Mouse (Mus musculus) CH12.LX (cell line): ENCODE results near the gene Ccdc146. TPM values are rescaled to one million over a fixed set of nuclear protein-coding genes. Genes with fewer than 3 reads are reported as not detected.
A peak's percentile ranks its signal among the peaks of the same experiment; 100 is the strongest.

Source experiments
- DNase-seq: peaks from one replicate; pipeline ENCODE4 v3.0.0-alpha.2; 2013; ENCODE audit errors: extremely low read depth
- H3K27ac ChIP-seq: 2 replicates; pipeline ENCODE4 v1.5.1; 2012; ENCODE audit warnings: low read depth, mild to moderate bottlenecking, control low read depth, moderate library complexity; ENCODE audit not compliant: insufficient read depth
- H3K27me3 ChIP-seq: replicated peaks from 2 replicates; pipeline ENCODE3; 2012; ENCODE audit warnings: inconsistent platforms
- H3K36me3 ChIP-seq, 2 experiments: replicated peaks in 1 of 2; 2 replicates each; pipeline versions ENCODE3 to v1.6.1; 2012; ENCODE audit warnings: inconsistent platforms in 1 of 2, low read length in 1 of 2, mild to moderate bottlenecking in 1 of 2, mixed read lengths in 1 of 2, moderate library complexity in 1 of 2; ENCODE audit not compliant: control insufficient read depth in 1 of 2, insufficient read depth in 1 of 2
- H3K4me1 ChIP-seq, 2 experiments: 2 replicates each; pipeline ENCODE4 v1.6.1; 2012; ENCODE audit warnings: inconsistent platforms in 1 of 2, moderate library complexity in 1 of 2; ENCODE audit not compliant: insufficient read depth in 2 of 2, control insufficient read depth in 1 of 2
- H3K4me2 ChIP-seq: 2 replicates; pipeline ENCODE4 v1.6.1; 2012; ENCODE audit warnings: low read depth, mild to moderate bottlenecking, control low read depth; ENCODE audit not compliant: poor library complexity, insufficient read depth, severe bottlenecking
- H3K4me3 ChIP-seq, 3 experiments: fragments of 150-350 bp in 1 of 3; sonication (generic) in 1 of 3; replicated peaks in 1 of 3; 2 replicates each; pipeline versions ENCODE3 to v1.5.1; 2011 to 2012; ENCODE audit warnings: low read depth in 2 of 3, low read length in 2 of 3, mild to moderate bottlenecking in 2 of 3, moderate library complexity in 2 of 3, control low read depth in 1 of 3, improper control_type of control experiment in 1 of 3, inconsistent platforms in 1 of 3, mixed read lengths in 1 of 3; ENCODE audit not compliant: poor library complexity in 1 of 3
- H3K79me2 ChIP-seq: replicated peaks from 2 replicates; pipeline ENCODE4 v1.6.1; 2012; ENCODE audit warnings: mild to moderate bottlenecking, moderate library complexity; ENCODE audit not compliant: control insufficient read depth, poor library complexity, insufficient read depth, severe bottlenecking; ENCODE audit errors: extremely low read depth
- H3K9ac ChIP-seq: 2 replicates; pipeline ENCODE4 v1.6.1; 2012; ENCODE audit warnings: low read depth, mild to moderate bottlenecking, control low read depth, moderate library complexity; ENCODE audit not compliant: insufficient read depth
- H3K9me3 ChIP-seq: replicated peaks from 2 replicates; pipeline ENCODE3; 2012; ENCODE audit warnings: low read length, inconsistent platforms, mixed read lengths
- BHLHE40 ChIP-seq: IDR thresholded peaks from 2 replicates; pipeline ENCODE4 v1.6.1; 2011; ENCODE audit warnings: mild to moderate bottlenecking, low read depth, low read length, improper control_type of control experiment
- CTCF ChIP-seq, 2 experiments: IDR thresholded peaks in 1 of 2; conservative IDR thresholded peaks in 1 of 2; 2 replicates each; pipeline ENCODE4 v1.5.1; 2011 to 2012; ENCODE audit warnings: low read depth in 2 of 2, low read length in 2 of 2, improper control_type of control experiment in 1 of 2, inconsistent platforms in 1 of 2, mild to moderate bottlenecking in 1 of 2, moderate library complexity in 1 of 2
- E2F4 ChIP-seq: IDR thresholded peaks from 2 replicates; pipeline ENCODE4 v1.6.1; 2011; ENCODE audit warnings: low read depth, low read length, improper control_type of control experiment; ENCODE audit not compliant: insufficient replicate concordance
- ELF1 ChIP-seq: IDR thresholded peaks from 2 replicates; pipeline ENCODE4 v1.6.1; 2014; ENCODE audit warnings: low read depth, mild to moderate bottlenecking, inconsistent platforms, low read length, improper control_type of control experiment
- EP300 ChIP-seq: IDR thresholded peaks from 2 replicates; pipeline ENCODE4 v1.6.1; 2011; ENCODE audit warnings: low read length, improper control_type of control experiment
- IRF4 ChIP-seq: IDR thresholded peaks from 2 replicates; pipeline ENCODE4 v1.6.1; 2014; ENCODE audit warnings: low read depth, mild to moderate bottlenecking, inconsistent platforms, low read length, improper control_type of control experiment
- KAT2A ChIP-seq: IDR thresholded peaks from 2 replicates; pipeline ENCODE4 v1.6.1; 2012; ENCODE audit warnings: low read length, improper control_type of control experiment, inconsistent platforms; ENCODE audit not compliant: insufficient replicate concordance
- MAFK ChIP-seq: IDR thresholded peaks from 2 replicates; pipeline ENCODE4 v1.6.1; 2011; ENCODE audit warnings: low read length, improper control_type of control experiment; ENCODE audit not compliant: insufficient replicate concordance
- MAX ChIP-seq: IDR thresholded peaks from 2 replicates; pipeline ENCODE4 v1.6.1; 2011; ENCODE audit warnings: low read length, improper control_type of control experiment
- MAZ ChIP-seq: IDR thresholded peaks from 2 replicates; pipeline ENCODE4 v1.6.1; 2012; ENCODE audit warnings: low read depth, mild to moderate bottlenecking, inconsistent platforms, low read length, improper control_type of control experiment, moderate library complexity
- MEF2A ChIP-seq: IDR thresholded peaks from 2 replicates; pipeline ENCODE4 v1.6.1; 2014; ENCODE audit warnings: low read depth, mild to moderate bottlenecking, inconsistent platforms, low read length, improper control_type of control experiment, borderline replicate concordance
- MXI1 ChIP-seq: IDR thresholded peaks from 2 replicates; pipeline ENCODE4 v1.6.1; 2011; ENCODE audit warnings: mild to moderate bottlenecking, low read depth, low read length, improper control_type of control experiment
- MYC ChIP-seq: IDR thresholded peaks from 2 replicates; pipeline ENCODE4 v1.6.1; 2011; ENCODE audit warnings: low read depth, mild to moderate bottlenecking, improper control_type of control experiment, low read length
- NELFE ChIP-seq: IDR thresholded peaks from 2 replicates; pipeline ENCODE4 v1.6.1; 2011; ENCODE audit warnings: low read depth, low read length, improper control_type of control experiment
- NRF1 ChIP-seq: IDR thresholded peaks from 2 replicates; pipeline ENCODE4 v1.6.1; 2014; ENCODE audit warnings: low read depth, mild to moderate bottlenecking, inconsistent platforms, low read length, improper control_type of control experiment, moderate library complexity
- RAD21 ChIP-seq: IDR thresholded peaks from 2 replicates; pipeline ENCODE4 v1.6.1; 2011; ENCODE audit warnings: low read depth, mild to moderate bottlenecking, low read length, improper control_type of control experiment, moderate library complexity
- SIN3A ChIP-seq: IDR thresholded peaks from 2 replicates; pipeline ENCODE4 v1.6.1; 2012; ENCODE audit warnings: low read length, improper control_type of control experiment, inconsistent platforms
- SMC3 ChIP-seq: IDR thresholded peaks from 2 replicates; pipeline ENCODE4 v1.6.1; 2011; ENCODE audit warnings: low read depth, low read length, improper control_type of control experiment
- TCF12 ChIP-seq: IDR thresholded peaks from 2 replicates; pipeline ENCODE4 v1.6.1; 2014; ENCODE audit warnings: low read depth, mild to moderate bottlenecking, inconsistent platforms, low read length, improper control_type of control experiment
- UBTF ChIP-seq: IDR thresholded peaks from 2 replicates; pipeline ENCODE4 v1.6.1; 2012; ENCODE audit warnings: low read depth, mild to moderate bottlenecking, inconsistent platforms, low read length, improper control_type of control experiment, moderate library complexity
- USF1 ChIP-seq: IDR thresholded peaks from 2 replicates; pipeline ENCODE4 v1.6.1; 2014; ENCODE audit warnings: low read depth, mild to moderate bottlenecking, inconsistent platforms, low read length, improper control_type of control experiment
- USF2 ChIP-seq: conservative IDR thresholded peaks from 2 replicates; pipeline ENCODE4 v1.6.1; 2011; ENCODE audit warnings: low read depth, low read length, improper control_type of control experiment
- ZNF384 ChIP-seq: IDR thresholded peaks from 2 replicates; pipeline ENCODE4 v1.6.1; 2012; ENCODE audit warnings: low read depth, low read length, improper control_type of control experiment, inconsistent platforms
- dilution Hi-C: fragments of 300-500 bp; cut with MboI; formaldehyde crosslinking; loops from 2 replicates; pipeline ENCODE4 v1.14.3; 2020; ENCODE audit warnings: low sequenced_read_pairs; ENCODE audit not compliant: extremely low pct_unique_long_range_greater_than_20kb, extremely low pct_ligation_motif_present
- in situ Hi-C: fragments of 300-500 bp; cut with MboI; formaldehyde crosslinking; loops from 3 replicates; pipeline ENCODE4 v1.14.3; 2019; ENCODE audit warnings: low sequenced_read_pairs, low pct_ligation_motif_present, low pct_unique_long_range_greater_than_20kb, mixed read lengths
- polyA plus RNA-seq: library from polyadenylated mRNA; unstranded; fragments of >175 nt; gene quantifications from 2 replicates; pipeline ENCODE4 v1.2.1, GENCODE M21; 2012; ENCODE audit warnings: low read depth; ENCODE audit not compliant: insufficient read length
- total RNA-seq, 2 experiments: library from RNA; depleted of rRNA; stranded (reverse); fragments of 300-350 nt in 1 of 2; fragments of >200 nt in 1 of 2; gene quantifications; 2 replicates each; pipeline ENCODE4 v1.2.3; 2012 to 2014

Gene Ccdc146
- total and polyA plus RNA-seq, 3 experiments = 0.17 to 0.21 TPM; not detected in 1

DNA sequence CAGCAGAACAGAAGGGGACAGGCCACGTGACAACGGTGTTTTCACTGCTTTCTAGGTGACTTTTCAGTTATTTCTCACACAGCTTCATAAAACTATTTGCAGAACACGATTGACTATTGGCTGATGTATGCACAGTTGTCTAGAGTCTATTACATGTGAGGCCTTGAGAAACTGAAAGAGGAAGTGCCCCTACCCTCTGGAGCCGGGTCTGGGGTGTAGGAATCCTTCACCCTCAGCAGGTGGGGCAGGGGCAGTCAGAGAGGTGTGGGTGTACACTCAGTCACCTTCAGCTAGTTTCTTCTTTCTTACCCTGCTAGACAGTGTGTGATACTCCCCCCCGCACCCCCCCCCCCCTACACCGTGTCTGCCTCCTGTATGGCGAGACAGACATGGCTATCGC, 128.8 kb downstream of the Ccdc146 start:
- DNase-seq = peak; percentile 51
- no peaks in the 10 kb centered on the region for H3K27me3 ChIP-seq
- H3K27ac ChIP-seq = no peak overlapping the region
- no peaks in the 10 kb centered on the region for H3K79me2 ChIP-seq
- in situ Hi-C loops (no loop called here), dilution Hi-C loops (no loop called here)
- H3K36me3 ChIP-seq = peaks cover 0 to 4% of the 10 kb centered on the region in 2 experiments
- TF ChIP-seq EP300 (peak; percentile 45; the same call in 1 of the 2 replicates), RAD21 (no peak), MAZ (peak; percentile 49; the same call in 1 of the 2 replicates), IRF4 (peak; percentile 48; the same call in 1 of the 2 replicates), BHLHE40 (0 out of 2 replicates have a peak, but pooled peaks have one; percentile 41), TCF12 (0 out of 2 replicates have a peak, but pooled peaks have one; percentile 24), ELF1 (peak; percentile 46; the same call in 1 of the 2 replicates), MAX (0 out of 2 replicates have a peak, but pooled peaks have one; percentile 39), SIN3A (no peak)
- H3K4me1 ChIP-seq = peaks cover 7 to 17% of the 10 kb centered on the region in 2 experiments
- peaks cover 7% of the 10 kb centered on the region for H3K9me3 ChIP-seq
- H3K9ac ChIP-seq = no peak overlapping the region
- H3K4me2 ChIP-seq = peak overlapping the region; percentile 24
- no peak overlapping the region for H3K4me3 ChIP-seq

DNA sequence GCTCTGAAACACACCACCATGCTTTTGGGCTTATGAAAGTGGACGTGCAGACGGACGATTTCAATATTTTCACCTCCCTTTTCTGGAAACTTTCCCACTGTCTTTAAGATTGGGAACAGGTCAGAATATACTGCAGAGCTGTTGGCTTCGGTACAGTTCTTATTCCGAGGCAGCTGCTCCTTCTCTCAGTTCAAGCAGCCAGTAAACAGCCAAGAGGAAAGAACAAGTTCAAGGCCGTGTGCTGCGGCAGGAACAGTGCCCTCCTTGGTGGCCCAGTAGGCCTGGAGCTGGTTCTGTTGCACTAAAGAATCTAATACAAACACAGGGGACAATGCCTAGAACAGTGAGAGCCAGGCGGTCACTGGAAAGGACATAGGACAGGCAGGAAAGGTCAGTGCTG, 133.9 kb downstream of the Ccdc146 start:
- in situ Hi-C loops = no loop called here
- H3K36me3 ChIP-seq = peaks cover 0 to 8% of the 10 kb centered on the region in 2 experiments
- DNase-seq = no peak
- TF ChIP-seq USF2 = no peak
- TF ChIP-seq E2F4 = no peak
- TF ChIP-seq, all 38 proteins: peak for 0
- dilution Hi-C loops = no loop called here
- Histone ChIP-seq H3K27me3 (no peaks in the 10 kb centered on the region), H3K4me2 (no peak overlapping the region), H3K9ac (no peak overlapping the region), H3K4me1 (peaks cover 5 to 14% of the 10 kb centered on the region in 2 experiments), H3K9me3 (peaks cover 7% of the 10 kb centered on the region), H3K4me3 (no peak overlapping the region), H3K79me2 (no peaks in the 10 kb centered on the region), H3K27ac (no peak overlapping the region)

DNA sequence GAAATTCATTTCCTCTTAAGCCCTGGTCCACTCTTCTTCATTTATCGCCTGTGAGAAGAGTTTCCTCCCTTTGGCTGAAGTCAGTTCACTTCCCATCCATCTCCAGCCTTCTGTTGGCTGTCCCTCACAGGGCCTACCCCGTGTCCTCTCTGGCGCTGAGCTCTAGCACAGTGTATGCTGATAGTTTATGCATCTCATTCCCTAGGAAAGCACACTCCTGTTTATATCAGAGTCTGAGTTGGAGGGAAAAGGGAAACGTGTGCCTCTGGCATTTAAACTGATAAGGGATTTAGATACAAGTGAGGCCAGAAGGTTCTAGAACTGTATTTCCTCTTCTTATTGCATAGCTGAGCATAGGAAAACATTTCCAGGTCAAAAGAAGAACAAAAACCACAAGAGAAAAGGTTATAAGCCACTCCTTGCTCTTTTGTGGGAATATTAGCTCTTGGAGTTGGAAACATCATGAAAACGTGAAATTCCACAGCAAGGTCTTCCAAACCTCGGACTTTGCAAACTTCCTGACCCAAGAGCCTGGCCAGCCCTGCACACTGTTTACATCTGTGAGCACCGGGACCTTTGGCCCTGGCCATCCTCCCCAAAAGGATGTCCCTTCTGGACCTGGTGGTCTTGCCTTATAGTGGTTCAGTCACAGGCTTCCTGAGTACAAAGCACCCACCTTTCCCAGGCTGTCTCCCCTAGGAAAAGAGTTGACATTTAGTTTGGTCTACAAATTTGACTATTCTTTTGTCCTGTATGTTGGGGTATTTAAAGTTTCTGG, 135.6 kb downstream of the Ccdc146 start:
- no peak for DNase-seq
- Histone ChIP-seq H3K79me2 (no peaks in the 10 kb centered on the region), H3K9me3 (no peaks in the 10 kb centered on the region), H3K4me3 (no peak overlapping the region), H3K36me3 (peaks cover 0 to 4% of the 10 kb centered on the region in 2 experiments), H3K9ac (no peak overlapping the region), H3K4me1 (peaks cover 5 to 11% of the 10 kb centered on the region in 2 experiments), H3K27ac (no peak overlapping the region), H3K4me2 (no peak overlapping the region), H3K27me3 (no peaks in the 10 kb centered on the region)
- dilution Hi-C loops (no loop called here), in situ Hi-C loops (loop anchor here (10.0 kb wide), 2 partner anchors 306 to 356 kb away; partner anchors contain the start of genes Armc10 and Fbxl13)
- TF ChIP-seq SIN3A (no peak), IRF4 (no peak), NRF1 (no peak), MAZ (no peak), KAT2A (no peak), CTCF (conservative IDR thresholded peaks at IDR 0.05 in 1 of 2, IDR thresholded peaks at IDR 0.05 in 1 of 2; ENCODE audit: low read depth in 2 of 2, low read length in 2 of 2) (no peak), UBTF (no peak), NELFE (no peak), MXI1 (no peak), MYC (no peak), MAFK (no peak), USF1 (no peak), SMC3 (no peak), MEF2A (no peak), BHLHE40 (no peak), E2F4 (no peak), ZNF384 (no peak)
- TF ChIP-seq, all 38 proteins: peak for 0
